Mouse (Mus musculus) MN1 (cell line): ENCODE measurements around the gene Apol7e.
"Not testable (repeated sequence)": the region's sequence is repeated elsewhere in the genome, so short reads cannot be mapped to it uniquely, and the experiment has no call there.

Source experiments
- DNase-seq: peaks from one replicate; pipeline ENCODE4 v3.0.0-alpha.2; 2016; ENCODE audit warnings: low spot score

Apol7e gene

DNA sequence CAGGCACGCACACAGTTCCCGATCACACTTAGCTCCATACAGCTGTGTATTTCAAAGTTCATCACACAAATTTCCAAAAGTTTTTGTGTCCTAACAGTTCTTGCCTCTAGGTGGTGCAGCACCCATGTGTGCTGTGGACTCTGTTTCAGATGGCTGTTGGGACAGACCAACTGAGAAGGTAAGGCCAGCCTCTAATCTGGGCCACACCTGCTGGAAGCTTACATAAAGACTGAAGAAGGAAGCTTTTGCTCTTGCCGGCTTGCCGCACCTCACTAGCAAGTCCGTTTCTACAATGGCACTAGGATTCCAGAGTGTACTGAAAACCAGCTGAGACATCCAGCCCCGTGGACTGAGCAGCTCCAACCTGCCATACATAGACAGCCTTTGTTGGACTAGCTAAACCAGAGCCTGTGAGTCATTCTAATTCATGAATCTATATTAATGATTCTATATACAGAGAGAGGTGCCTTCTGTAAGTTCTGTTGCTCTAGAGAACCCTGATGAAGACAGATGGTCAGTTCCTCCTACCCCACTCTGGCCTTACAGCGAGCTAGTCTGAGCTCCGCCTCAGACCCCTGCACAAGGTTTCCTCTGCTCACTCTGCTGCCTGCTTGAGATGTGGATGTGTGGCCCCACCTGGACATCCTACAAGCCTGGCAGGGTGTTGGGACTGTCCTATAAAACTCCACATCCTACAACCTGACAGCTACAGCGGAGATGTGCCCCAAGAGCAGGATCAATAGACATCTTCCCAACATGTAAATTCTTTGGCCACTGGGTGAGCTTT, 42.0 kb downstream of the Apol7e start:
- DNase-seq: no peak

GRCm38 (mm10) chr15:77741556-77741955, 42.9 kb downstream of the Apol7e start:
- DNase-seq: not testable (repeated sequence)

DNA sequence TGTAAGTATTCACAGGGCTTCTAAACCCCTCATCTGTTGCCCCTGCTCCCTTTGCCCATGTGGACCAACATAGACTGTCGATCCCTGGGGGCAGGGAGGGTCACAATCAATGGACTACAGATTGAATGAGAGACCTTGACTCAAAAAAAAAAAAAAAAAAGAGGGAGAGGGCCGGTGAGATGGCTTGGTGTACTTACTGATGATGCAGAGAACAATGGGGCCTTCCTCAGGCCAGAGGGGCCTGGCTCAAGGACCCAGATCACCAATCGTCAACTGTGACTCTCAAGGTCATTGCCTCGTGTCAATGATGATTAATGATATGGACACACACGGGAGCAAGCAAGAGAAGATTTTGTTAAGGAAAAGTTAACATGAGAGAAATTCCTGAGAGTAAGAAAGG, 46.0 kb downstream of the Apol7e start:
- DNase-seq: no peak

- no peak for DNase-seq
These were observed 46.4 kb downstream of the Apol7e start for GRCm38 (mm10) chr15:77745081-77745480.

- peak; percentile 61 for DNase-seq
These were observed 47.7 kb downstream of the Apol7e start for GRCm38 (mm10) chr15:77746326-77746725.

- DNase-seq: no peak
These were observed 49.8 kb downstream of the Apol7e start for GRCm38 (mm10) chr15:77748414-77748813.

DNA sequence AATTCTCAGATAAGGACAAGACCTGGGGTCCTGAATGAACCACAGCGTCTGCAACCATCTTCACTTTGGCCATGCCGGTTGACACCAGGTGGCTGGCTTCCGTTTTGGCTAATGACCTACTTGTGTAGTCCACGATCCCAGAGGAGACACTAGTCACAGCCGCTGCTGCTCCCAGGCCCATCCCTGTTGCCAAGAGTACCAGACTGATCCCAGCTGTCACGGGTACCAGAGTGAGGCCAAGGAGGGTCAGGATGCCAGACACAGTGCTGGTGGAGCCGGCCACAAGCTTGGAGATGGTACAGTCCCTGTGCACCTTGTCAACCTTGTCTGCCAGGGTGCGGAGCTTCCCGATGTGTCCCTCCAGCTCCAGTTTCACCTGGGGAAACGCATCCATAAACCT, 51.1 kb downstream of the Apol7e start:
- DNase-seq: no peak

DNA sequence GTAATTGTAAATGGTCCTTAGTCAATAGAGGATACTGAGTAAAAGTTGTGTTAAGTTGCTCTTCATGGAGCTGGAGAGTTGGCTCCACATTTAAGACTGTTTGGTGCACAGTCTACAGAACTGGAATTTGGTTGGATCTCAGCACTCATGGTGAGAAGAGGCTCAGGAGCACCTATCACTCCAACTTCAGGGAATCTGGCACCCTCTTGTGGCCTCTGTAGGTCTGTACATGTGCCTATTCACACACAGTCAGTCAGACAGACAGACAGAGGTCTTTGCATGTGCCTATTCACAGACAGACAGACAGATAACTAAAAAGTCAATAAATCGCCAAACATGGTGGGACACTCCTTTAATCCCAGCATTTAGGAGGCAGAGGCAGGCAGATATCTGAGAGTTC, 51.8 kb downstream of the Apol7e start:
- DNase-seq: peak; percentile 70

- DNase-seq: no peak
These were observed 53.8 kb downstream of the Apol7e start for GRCm38 (mm10) chr15:77752443-77752842.

DNA sequence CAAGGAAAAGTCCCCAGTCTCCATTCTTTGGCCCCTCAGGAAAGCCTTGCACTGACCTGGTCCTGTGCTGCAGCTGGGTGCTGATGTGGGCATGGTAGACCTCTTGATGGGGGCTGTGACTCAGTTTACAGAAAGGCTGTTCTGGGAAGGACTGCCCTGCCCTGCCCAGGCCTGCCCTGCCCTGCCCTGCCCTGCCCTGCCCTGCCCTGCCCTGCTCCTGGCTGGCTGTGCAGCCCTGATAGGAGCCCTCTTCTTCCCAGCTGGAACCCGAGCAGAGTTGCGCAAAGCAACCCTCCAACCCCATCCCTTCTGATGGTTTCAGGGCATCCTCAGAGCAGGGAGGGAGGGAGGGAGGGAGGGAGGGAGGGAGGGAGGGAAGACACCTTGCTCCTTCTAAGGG, 56.5 kb downstream of the Apol7e start:
- DNase-seq: no peak

DNA sequence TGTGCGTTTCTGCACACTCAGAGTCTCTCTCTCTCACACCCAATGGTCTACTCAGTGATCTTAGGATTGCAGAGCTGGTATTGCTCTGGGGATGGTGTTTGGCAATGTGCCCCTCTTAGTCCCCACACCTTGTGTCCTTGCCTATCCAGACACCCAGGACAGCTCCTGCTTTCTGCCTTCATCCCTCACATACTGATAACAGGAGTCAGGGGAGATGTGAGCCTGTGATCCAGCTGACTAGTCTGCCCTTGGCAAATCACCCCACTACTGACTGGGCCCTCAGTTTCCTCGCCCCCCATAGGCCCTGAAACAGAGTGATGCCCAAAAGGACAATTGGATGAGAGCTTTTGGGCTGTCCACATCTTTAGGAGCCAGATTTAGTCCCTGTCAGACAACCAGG, 57.4 kb downstream of the Apol7e start:
- no peak for DNase-seq

GRCm38 (mm10) chr15:77756848-77757247, 58.2 kb downstream of the Apol7e start, which contains the start of gene Apol8:
Apol8 (minus strand) TSS chr15:77757003.
- peak; percentile 79 for DNase-seq

GRCm38 (mm10) chr15:77757586-77758226, 59.0 kb downstream of the Apol7e start:
- no peak for DNase-seq

GRCm38 (mm10) chr15:77760037-77760436, 61.4 kb downstream of the Apol7e start:
- DNase-seq: no peak

GRCm38 (mm10) chr15:77761083-77761482, 62.4 kb downstream of the Apol7e start:
- no peak for DNase-seq

GRCm38 (mm10) chr15:77761561-77762380, 63.1 kb downstream of the Apol7e start:
- DNase-seq: peak; percentile 76

GRCm38 (mm10) chr15:77763050-77763449, 64.4 kb downstream of the Apol7e start:
- no peak for DNase-seq

DNA sequence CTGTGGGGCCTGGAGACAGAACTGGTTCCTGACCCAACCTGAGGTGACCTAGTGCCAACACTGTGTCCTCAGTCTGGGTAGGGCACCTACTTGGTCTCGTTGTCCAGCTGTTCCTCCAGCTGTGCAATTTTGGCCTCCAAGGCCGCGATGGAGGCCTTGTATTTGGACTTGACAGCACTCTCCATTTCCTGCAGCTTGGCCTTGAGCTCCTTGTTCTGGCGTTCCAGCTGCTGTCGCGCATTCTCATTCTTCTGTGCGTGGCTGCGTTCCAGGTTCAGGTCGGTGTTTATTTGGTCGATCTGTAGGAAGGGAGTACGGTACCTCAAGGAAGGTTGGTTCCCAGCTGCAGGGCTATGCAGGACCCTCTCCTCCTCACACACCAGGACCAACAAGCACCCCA, 65.0 kb downstream of the Apol7e start:
- DNase-seq: no peak

DNA sequence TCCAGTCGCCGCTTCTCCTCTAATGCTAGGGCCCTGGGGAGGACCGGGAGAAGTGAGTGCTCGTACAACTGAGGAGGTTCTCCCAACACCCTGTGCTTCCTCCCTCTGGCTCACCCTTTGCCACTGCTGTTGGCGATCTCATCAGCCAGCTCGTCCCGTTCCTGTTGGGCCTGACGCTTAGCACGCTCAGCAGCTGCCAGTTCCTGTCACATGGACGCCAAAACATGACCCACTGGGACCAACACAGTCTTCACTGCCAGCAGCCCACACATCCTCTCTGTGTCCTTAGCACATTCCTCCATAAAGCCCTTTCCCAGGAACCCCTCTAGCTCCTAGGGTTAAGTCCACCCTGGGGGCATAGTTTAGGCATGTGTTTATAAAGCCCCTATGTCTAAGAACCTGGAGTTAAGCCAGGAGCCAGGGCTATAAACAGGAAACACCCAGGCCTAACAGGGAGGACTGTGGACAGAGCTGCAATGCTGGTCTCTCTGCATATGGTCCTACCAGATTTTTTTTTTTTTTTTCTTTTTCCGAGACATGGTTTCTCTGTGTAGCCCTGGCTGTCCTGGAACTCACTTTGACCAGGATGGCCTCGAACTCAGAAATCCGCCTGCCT, 65.8 kb downstream of the Apol7e start:
- peak; percentile 40 for DNase-seq

- no peak for DNase-seq
These were observed 66.9 kb downstream of the Apol7e start for GRCm38 (mm10) chr15:77765484-77766093.

- DNase-seq: no peak
These were observed 68.3 kb downstream of the Apol7e start for GRCm38 (mm10) chr15:77766981-77767380.
